Mouse (Mus musculus): ENCODE measurements at regions not wholly inside any gene's neighbourhood (a gene's known extent, or its start where the extent isn't known, plus 50 kb on each side); places are given as distances from the start of the nearest gene placed in this dataset.

- no peak for ATAC-seq (ENCODE audit: low read depth)
- Histone ChIP-seq H3K4me3 (ENCODE audit: low read depth, low read length) (no peak overlapping the region), H3K4me1 (ENCODE audit: control insufficient read depth, low read depth, low read length) (no peaks in the 10 kb centered on the region), H3K4me2 (ENCODE audit: low read depth, low read length) (no peak overlapping the region), H3K27me3 (ENCODE audit: control insufficient read depth, insufficient read depth, low read depth, low read length) (no peaks in the 10 kb centered on the region), H3K9ac (ENCODE audit: low read depth, low read length) (no peak overlapping the region), H3K27ac (ENCODE audit: low read length) (no peak overlapping the region), H3K36me3 (ENCODE audit: control insufficient read depth, insufficient read depth) (no peaks in the 10 kb centered on the region), H3K9me3 (replicated peaks; ENCODE audit: control insufficient read depth, low read length) (no peaks in the 10 kb centered on the region)
- WGBS (ENCODE audit: insufficient replicate concordance), result 52% methylated on average over 11 of the region's 11 CpGs
Observed at GRCm38 (mm10) chr14:24955891-24956410, 469.0 kb downstream of the Rps24 start.

- ATAC-seq (ENCODE audit: low read depth), result no peak
- Histone ChIP-seq H3K36me3 (ENCODE audit: control insufficient read depth, insufficient read depth) (no peaks in the 10 kb centered on the region), H3K9ac (ENCODE audit: low read depth, low read length) (no peak overlapping the region), H3K9me3 (replicated peaks; ENCODE audit: control insufficient read depth, low read length) (no peaks in the 10 kb centered on the region), H3K4me1 (ENCODE audit: control insufficient read depth, low read depth, low read length) (no peaks in the 10 kb centered on the region), H3K27ac (ENCODE audit: low read length) (no peak overlapping the region), H3K27me3 (ENCODE audit: control insufficient read depth, insufficient read depth, low read depth, low read length) (no peaks in the 10 kb centered on the region), H3K4me2 (ENCODE audit: low read depth, low read length) (no peak overlapping the region), H3K4me3 (ENCODE audit: low read depth, low read length) (no peak overlapping the region)
- WGBS (ENCODE audit: insufficient replicate concordance), result 39% methylated on average over 2 of the region's 2 CpGs
Observed at GRCm38 (mm10) chr14:24956528-24957210, 469.7 kb downstream of the Rps24 start.

- ATAC-seq (ENCODE audit: low read depth), result no peak
- Histone ChIP-seq H3K4me3 (ENCODE audit: low read depth, low read length) (no peak overlapping the region), H3K27ac (ENCODE audit: low read length) (no peak overlapping the region), H3K4me1 (ENCODE audit: control insufficient read depth, low read depth, low read length) (no peaks in the 10 kb centered on the region), H3K9ac (ENCODE audit: low read depth, low read length) (no peak overlapping the region), H3K27me3 (ENCODE audit: control insufficient read depth, insufficient read depth, low read depth, low read length) (no peaks in the 10 kb centered on the region), H3K9me3 (replicated peaks; ENCODE audit: control insufficient read depth, low read length) (no peaks in the 10 kb centered on the region), H3K4me2 (ENCODE audit: low read depth, low read length) (no peak overlapping the region), H3K36me3 (ENCODE audit: control insufficient read depth, insufficient read depth) (no peaks in the 10 kb centered on the region)
- WGBS (ENCODE audit: insufficient replicate concordance), result 53% methylated on average over 4 of the region's 4 CpGs
Observed at GRCm38 (mm10) chr14:24957392-24957791, 470.5 kb downstream of the Rps24 start.

- H3K4me1 ChIP-seq (ENCODE audit: control insufficient read depth, low read depth, low read length), result no peaks in the 10 kb centered on the region
- no peaks in the 10 kb centered on the region for H3K36me3 ChIP-seq (ENCODE audit: control insufficient read depth, insufficient read depth)
- H3K27ac ChIP-seq (ENCODE audit: low read length), result no peak overlapping the region
- H3K27me3 ChIP-seq (ENCODE audit: control insufficient read depth, insufficient read depth, low read depth, low read length), result no peaks in the 10 kb centered on the region
- no peak overlapping the region for H3K4me2 ChIP-seq (ENCODE audit: low read depth, low read length)
- H3K9me3 ChIP-seq (replicated peaks; ENCODE audit: control insufficient read depth, low read length), result no peaks in the 10 kb centered on the region
- no peak for ATAC-seq (ENCODE audit: low read depth)
- H3K9ac ChIP-seq (ENCODE audit: low read depth, low read length), result no peak overlapping the region
- 50% methylated on average over 4 of the region's 4 CpGs for WGBS (ENCODE audit: insufficient replicate concordance)
- H3K4me3 ChIP-seq (ENCODE audit: low read depth, low read length), result no peak overlapping the region
Observed at GRCm38 (mm10) chr14:24958821-24959220, 471.9 kb downstream of the Rps24 start.

GRCm38 (mm10) chr14:24959401-24959800, 472.5 kb downstream of the Rps24 start:
- Histone ChIP-seq H3K9me3 (replicated peaks; ENCODE audit: control insufficient read depth, low read length) (no peaks in the 10 kb centered on the region), H3K4me2 (ENCODE audit: low read depth, low read length) (no peak overlapping the region), H3K4me3 (ENCODE audit: low read depth, low read length) (no peak overlapping the region), H3K27ac (ENCODE audit: low read length) (no peak overlapping the region), H3K27me3 (ENCODE audit: control insufficient read depth, insufficient read depth, low read depth, low read length) (no peaks in the 10 kb centered on the region), H3K4me1 (ENCODE audit: control insufficient read depth, low read depth, low read length) (no peaks in the 10 kb centered on the region), H3K36me3 (ENCODE audit: control insufficient read depth, insufficient read depth) (no peaks in the 10 kb centered on the region), H3K9ac (ENCODE audit: low read depth, low read length) (no peak overlapping the region)
- 42% methylated on average over 1 of the region's 1 CpGs for WGBS (ENCODE audit: insufficient replicate concordance)
- ATAC-seq (ENCODE audit: low read depth), result no peak

DNA sequence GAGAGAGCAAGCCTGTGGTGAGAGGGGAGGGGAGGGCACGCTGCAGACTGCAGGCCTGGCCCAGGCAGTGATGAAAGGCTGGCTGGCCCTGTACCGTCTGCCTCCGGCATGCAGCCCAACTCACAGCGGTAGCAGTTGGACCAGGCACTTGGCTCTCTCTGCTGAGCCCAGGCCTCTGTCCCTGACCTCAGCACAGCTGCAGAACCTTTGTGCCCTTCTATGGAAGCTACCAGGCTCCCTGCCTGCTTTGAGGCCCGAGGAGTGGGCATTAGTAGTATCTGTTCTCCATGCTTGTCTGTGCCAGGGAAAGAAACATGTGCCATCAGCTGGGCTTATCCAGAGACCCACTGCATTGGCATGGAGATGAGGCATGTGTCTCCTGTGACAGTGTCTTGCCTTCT, 473.2 kb downstream of the Rps24 start:
- no peaks in the 10 kb centered on the region for H3K9me3 ChIP-seq (replicated peaks; ENCODE audit: control insufficient read depth, low read length)
- H3K4me1 ChIP-seq (ENCODE audit: control insufficient read depth, low read depth, low read length), result no peaks in the 10 kb centered on the region
- H3K27ac ChIP-seq (ENCODE audit: low read length), result no peak overlapping the region
- WGBS (ENCODE audit: insufficient replicate concordance), result 52% methylated on average over 5 of the region's 5 CpGs
- no peak overlapping the region for H3K4me3 ChIP-seq (ENCODE audit: low read depth, low read length)
- no peak for ATAC-seq (ENCODE audit: low read depth)
- no peak overlapping the region for H3K4me2 ChIP-seq (ENCODE audit: low read depth, low read length)
- no peaks in the 10 kb centered on the region for H3K27me3 ChIP-seq (ENCODE audit: control insufficient read depth, insufficient read depth, low read depth, low read length)
- H3K36me3 ChIP-seq (ENCODE audit: control insufficient read depth, insufficient read depth), result no peaks in the 10 kb centered on the region
- H3K9ac ChIP-seq (ENCODE audit: low read depth, low read length), result no peak overlapping the region

GRCm38 (mm10) chr14:24960875-24961274, 473.9 kb downstream of the Rps24 start:
- H3K4me3 ChIP-seq (ENCODE audit: low read depth, low read length), result no peak overlapping the region
- H3K4me2 ChIP-seq (ENCODE audit: low read depth, low read length), result no peak overlapping the region
- no peaks in the 10 kb centered on the region for H3K9me3 ChIP-seq (replicated peaks; ENCODE audit: control insufficient read depth, low read length)
- no peaks in the 10 kb centered on the region for H3K4me1 ChIP-seq (ENCODE audit: control insufficient read depth, low read depth, low read length)
- no peak overlapping the region for H3K9ac ChIP-seq (ENCODE audit: low read depth, low read length)
- no peak overlapping the region for H3K27ac ChIP-seq (ENCODE audit: low read length)
- no peak for ATAC-seq (ENCODE audit: low read depth)
- no peaks in the 10 kb centered on the region for H3K27me3 ChIP-seq (ENCODE audit: control insufficient read depth, insufficient read depth, low read depth, low read length)
- no peaks in the 10 kb centered on the region for H3K36me3 ChIP-seq (ENCODE audit: control insufficient read depth, insufficient read depth)
- WGBS (ENCODE audit: insufficient replicate concordance), result 47% methylated on average over 3 of the region's 3 CpGs

DNA sequence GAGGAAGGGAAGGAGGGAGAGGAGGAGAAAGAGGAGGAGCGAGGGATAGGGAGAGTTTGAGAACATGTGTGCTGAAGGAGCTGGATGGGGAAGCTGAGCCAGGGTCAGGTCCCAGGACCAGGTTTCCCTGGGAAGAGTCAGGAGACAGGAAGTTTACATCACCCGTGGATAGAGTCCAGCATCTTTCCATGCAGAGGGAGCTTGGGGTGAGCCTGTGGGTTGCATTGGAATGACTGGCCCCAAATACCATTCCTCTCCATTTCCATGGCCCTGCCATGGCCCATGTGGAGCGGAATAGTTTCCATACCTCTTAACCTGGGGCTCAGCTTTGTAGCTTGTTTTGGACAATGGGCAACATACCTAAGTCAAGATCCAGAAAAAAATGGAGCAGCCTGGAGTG, 474.8 kb downstream of the Rps24 start:
- Histone ChIP-seq H3K4me1 (ENCODE audit: control insufficient read depth, low read depth, low read length) (no peaks in the 10 kb centered on the region), H3K36me3 (ENCODE audit: control insufficient read depth, insufficient read depth) (no peaks in the 10 kb centered on the region), H3K27ac (ENCODE audit: low read length) (no peak overlapping the region), H3K4me2 (ENCODE audit: low read depth, low read length) (no peak overlapping the region), H3K9ac (ENCODE audit: low read depth, low read length) (no peak overlapping the region), H3K27me3 (ENCODE audit: control insufficient read depth, insufficient read depth, low read depth, low read length) (no peaks in the 10 kb centered on the region), H3K4me3 (ENCODE audit: low read depth, low read length) (no peak overlapping the region), H3K9me3 (replicated peaks; ENCODE audit: control insufficient read depth, low read length) (no peaks in the 10 kb centered on the region)
- no peak for ATAC-seq (ENCODE audit: low read depth)
- 49% methylated on average over 3 of the region's 3 CpGs for WGBS (ENCODE audit: insufficient replicate concordance)

DNA sequence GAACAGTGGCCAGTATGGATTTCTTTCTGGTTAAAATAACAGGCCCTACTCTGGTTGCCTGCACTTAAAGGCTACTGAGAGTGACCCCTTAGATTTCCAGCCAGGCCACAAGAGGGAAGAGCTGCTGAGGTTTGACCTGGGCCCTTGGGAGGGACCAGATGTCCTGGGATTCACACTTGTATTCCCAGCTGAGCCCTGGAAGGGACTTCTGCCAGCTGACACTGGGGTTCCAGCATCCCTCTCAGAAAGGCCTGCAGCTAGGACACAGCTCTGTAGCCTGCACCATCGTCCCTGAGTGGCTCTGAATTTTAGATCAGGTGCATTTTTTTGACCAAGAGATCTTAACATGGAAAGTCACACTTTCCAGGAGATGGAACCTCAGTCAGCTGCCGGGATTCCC, 482.7 kb downstream of the Rps24 start:
- H3K36me3 ChIP-seq (ENCODE audit: control insufficient read depth, insufficient read depth), result no peaks in the 10 kb centered on the region
- H3K27ac ChIP-seq (ENCODE audit: low read length), result no peak overlapping the region
- WGBS (ENCODE audit: insufficient replicate concordance), result 51% methylated on average over 2 of the region's 2 CpGs
- H3K9me3 ChIP-seq (replicated peaks; ENCODE audit: control insufficient read depth, low read length), result no peaks in the 10 kb centered on the region
- no peaks in the 10 kb centered on the region for H3K4me1 ChIP-seq (ENCODE audit: control insufficient read depth, low read depth, low read length)
- no peak overlapping the region for H3K9ac ChIP-seq (ENCODE audit: low read depth, low read length)
- H3K27me3 ChIP-seq (ENCODE audit: control insufficient read depth, insufficient read depth, low read depth, low read length), result no peaks in the 10 kb centered on the region
- no peak overlapping the region for H3K4me2 ChIP-seq (ENCODE audit: low read depth, low read length)
- no peak overlapping the region for H3K4me3 ChIP-seq (ENCODE audit: low read depth, low read length)
- ATAC-seq (ENCODE audit: low read depth), result no peak
